Mouse (Mus musculus): ENCODE measurements around the gene Tbcb.

- TF ChIP-seq POLR2A (IDR thresholded peaks at IDR 0.05; ENCODE audit: low read depth, low read length), result no peak
- no peak for TF ChIP-seq CTCF (IDR thresholded peaks at IDR 0.05; ENCODE audit: borderline replicate concordance, insufficient read depth, low read length)
Observed at GRCm38 (mm10) chr7:30274383-30274782, 42.3 kb upstream of the Tbcb start.
